Mouse (Mus musculus): Measurements from ENCODE around the gene Gmds.

The Gmds gene

DNA sequence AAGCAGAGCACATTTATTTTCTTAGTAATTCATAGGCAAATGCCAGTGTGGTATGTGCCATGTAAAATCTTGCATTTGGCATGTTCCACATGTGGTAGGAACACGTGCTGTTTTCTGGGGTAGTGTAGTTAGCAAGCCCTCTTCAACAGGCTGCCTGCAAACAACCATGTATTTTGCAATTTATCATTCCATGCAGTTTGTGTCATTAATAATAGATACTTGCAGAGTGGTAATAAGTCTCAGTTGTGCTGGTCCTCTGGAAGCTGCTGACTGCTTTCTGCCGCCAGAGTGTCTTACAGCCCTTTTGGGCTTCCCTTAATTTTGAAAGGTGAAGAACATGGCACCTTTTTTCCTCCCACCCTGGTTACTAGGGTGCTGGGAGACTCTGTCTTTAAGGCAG lies 525.8 kb downstream of the Gmds start:
- no peak for DNase-seq (ENCODE audit: low read depth, low spot score)

- no peak for DNase-seq (ENCODE audit: low read depth, low spot score)
Measured at GRCm38 (mm10) chr13:31811542-31812021, 527.0 kb downstream of the Gmds start.

DNA sequence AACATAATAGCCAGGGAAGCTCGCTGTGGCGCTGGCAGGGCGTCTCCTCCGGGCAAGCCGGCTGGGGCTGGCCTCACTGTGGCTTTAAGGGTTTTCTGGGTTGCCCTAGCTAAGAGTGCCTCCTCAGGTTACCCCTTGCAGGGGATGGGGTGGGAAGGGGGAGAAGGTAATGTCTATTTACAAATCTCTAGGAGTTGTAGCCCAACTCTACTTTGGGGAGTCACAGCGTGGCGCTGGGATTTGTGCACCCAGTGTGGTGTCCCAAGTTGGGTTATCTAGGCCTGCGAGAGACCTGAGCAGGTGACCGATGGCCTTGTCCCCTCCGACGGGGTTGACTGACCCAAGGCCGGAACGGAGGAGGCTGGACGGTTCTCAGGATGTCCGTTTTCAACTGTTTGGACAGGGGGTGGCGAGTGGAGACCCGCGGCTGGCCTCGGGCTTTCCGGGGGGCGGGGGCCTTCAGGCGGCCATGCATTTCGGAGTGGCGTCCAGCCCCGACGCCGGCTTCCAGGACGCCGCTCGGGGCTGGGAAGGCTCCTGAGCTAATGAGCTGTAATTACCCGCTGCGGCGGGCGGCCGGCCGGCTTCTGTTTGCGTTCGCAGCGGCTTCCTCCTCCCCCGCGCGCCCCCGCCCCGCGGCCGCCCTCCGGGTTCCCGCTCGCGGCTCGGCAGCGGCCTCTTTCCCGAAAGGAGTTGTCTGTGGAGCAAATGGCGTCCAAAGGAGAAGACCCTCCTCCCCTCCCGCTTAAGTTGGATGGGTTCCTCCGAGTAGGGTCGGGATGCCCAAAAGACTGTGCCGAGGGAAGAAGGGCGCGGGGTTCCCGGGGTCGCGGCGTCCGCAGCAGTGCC lies 527.6 kb downstream of the Gmds start:
- no peak for DNase-seq (ENCODE audit: low read depth, low spot score)

DNA sequence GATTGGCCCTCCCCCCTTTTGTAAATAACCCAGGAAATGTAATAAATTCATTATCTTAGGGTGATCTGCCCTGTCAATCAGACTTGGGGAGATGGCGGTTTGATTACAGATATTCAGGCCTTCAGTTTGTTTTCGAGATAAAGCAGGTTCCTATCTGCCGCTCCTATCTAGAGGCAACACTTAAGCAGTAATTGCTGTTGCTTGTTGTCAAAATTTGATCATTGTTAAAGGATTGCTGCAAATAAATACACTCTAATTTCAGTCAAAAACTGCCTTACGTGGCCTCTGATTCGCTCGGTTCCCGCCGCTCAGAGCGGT lies 528.2 kb downstream of the Gmds start:
- DNase-seq (ENCODE audit: low read depth, low spot score) = no peak

DNA sequence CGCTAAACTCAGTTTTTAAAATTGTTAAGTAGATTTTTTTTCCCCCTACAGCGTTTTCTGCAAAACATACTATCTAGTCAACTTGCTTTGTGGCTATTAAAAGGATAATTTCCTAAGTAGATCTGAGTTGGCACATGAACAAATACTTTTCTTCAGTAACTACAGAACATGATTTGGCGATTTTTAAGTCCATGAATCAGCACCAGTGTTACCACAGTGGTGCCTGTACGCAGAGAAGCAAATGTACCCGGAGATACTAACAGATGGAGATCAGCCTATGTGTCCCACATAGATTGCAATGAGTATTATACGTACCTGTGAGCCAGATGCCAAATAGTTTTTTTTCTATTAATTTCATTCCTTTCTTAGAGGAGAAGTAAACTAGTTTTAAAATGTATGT lies 528.8 kb downstream of the Gmds start:
- DNase-seq (ENCODE audit: low read depth, low spot score) = no peak

DNA sequence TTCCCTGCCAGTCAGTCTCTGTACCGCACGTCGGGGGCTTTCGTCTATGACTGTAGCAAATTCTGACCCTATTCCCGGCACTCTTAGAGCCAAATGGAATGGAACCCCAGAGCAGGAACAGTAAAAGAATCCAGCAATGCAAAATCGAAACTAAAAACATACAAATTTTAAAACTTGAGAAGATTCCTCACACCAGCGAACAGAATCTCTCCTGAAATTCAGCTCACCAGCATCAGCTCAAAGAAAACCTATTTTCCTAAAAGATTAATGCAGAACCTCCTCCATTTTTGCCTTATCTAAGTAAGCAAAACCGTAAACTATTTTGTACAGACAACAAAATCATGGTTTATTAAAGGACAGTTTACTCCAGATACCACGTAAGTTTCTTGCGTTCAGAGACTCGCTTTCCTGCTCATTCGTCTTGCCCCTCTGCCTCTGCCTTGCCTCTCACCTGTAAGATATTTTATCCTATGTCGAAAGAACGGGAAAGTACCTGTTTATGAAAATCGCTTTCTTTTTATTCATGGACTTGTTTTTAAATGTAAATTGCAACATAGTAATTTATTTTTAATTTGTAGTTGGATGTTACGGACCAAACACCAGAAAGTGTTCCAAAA lies 529.6 kb downstream of the Gmds start:
- no peak for DNase-seq (ENCODE audit: low read depth, low spot score)

DNA sequence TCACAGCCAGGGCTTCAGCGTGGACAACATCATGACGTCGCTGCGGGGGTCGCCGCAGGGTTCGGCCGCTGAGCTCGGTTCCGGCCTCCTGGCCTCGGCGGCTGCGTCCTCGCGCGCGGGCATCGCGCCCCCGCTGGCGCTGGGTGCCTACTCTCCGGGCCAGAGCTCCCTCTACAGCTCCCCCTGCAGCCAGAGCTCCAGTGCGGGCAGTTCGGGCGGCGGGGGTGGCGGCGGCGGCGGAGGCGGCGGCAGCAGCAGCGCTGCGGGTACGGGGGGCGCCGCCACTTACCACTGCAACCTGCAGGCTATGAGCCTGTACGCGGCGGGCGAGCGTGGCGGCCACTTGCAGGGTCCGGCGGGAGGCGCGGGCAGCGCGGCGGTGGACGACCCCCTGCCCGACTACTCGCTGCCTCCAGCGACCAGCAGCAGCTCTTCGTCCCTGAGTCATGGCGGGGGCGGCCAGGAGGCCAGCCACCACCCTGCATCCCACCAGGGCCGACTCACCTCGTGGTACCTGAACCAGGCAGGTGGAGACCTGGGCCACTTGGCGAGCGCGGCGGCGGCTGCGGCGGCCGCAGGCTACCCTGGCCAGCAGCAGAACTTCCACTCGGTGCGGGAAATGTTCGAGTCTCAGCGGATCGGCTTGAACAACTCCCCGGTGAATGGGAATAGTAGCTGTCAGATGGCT lies 530.3 kb downstream of the Gmds start:
- DNase-seq (ENCODE audit: low read depth, low spot score) = no peak

GRCm38 (mm10) chr13:31807736-31808115 lies 530.8 kb downstream of the Gmds start:
- DNase-seq (ENCODE audit: low read depth, low spot score) = no peak

GRCm38 (mm10) chr13:31806890-31807735 lies 531.4 kb downstream of the Gmds start:
- DNase-seq (ENCODE audit: low read depth, low spot score) = no peak

DNA sequence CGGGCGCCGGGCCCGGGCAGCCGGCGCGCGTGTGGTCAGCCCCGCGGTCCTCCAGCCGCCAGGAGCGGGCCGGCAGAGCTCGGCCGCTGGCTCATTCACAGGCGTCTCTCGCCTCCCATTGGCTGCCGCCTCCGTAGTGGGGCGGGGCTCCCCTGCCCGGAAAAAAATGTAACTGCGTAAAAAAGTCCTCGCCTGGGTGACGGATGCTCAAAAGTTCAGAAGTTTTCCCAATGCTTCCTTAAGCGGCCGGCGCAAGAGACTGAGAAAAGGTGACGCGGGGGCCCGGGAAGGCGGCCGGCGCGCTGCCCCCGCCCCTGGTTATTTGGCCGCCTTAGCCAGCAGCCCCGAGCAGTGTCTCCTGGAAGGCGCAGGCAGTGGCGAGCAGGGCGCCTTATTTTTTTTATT lies 532.1 kb downstream of the Gmds start, which contains the start of gene Foxc1:
Foxc1 (plus strand) TSS at position 206 of the 405 bp plus-strand sequence.
- DNase-seq (ENCODE audit: low read depth, low spot score) = no peak

DNA sequence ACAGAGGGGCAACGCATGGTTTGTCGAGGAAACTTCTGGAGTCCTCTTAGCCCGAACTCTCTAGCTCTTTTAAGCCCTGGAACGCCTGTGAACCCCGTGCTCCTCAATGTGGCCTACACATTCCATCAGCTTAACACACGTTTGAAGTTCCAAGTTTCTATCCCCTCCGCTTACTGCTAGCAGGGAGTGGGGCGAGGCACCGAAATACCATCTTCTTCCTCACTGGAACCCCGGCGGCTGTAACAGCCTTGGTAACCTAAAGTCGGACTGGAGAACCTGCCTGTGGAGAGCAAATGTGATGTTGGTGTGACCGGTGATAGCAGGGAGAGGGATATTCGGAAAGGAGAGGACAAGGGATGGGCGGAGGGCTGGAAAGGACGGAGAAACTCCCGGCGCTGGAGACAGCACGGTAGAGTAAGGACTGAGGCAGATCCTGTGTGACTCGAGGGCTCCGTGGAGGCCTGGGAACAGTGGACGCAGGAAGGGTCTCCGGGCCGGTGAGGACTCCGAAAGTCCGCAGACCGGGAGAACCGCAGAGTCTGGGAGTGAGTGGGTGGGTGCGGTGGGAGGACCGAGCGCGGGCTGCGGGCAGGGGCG lies 532.6 kb downstream of the Gmds start:
- no peak for DNase-seq (ENCODE audit: low read depth, low spot score)

DNA sequence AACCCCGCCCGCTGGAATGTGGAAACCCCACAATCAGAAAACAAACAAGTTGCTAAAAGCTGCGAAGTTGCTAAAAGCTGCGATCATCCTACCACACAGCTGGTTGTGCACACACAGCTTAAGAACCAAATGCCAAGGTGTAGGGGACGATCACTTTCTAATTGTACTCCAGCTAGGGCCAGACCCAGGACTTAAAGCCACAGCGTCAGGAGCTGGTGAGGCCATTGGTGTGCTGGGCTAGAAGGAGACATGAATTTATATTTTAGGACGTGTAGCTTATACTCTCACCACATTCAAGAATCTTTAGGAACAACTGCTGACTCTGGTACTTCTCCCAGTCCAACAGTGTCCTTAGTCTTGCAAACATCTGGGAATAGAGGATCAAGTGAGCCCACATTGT lies 534.0 kb downstream of the Gmds start:
- no peak for DNase-seq (ENCODE audit: low read depth, low spot score)

GRCm38 (mm10) chr13:31803166-31804093 lies 535.1 kb downstream of the Gmds start:
- no peak for DNase-seq (ENCODE audit: low read depth, low spot score)

- DNase-seq (ENCODE audit: low read depth, low spot score) = no peak
Measured at GRCm38 (mm10) chr13:31802447-31802846, 536.1 kb downstream of the Gmds start.

GRCm38 (mm10) chr13:31801703-31802305 lies 536.7 kb downstream of the Gmds start:
- no peak for DNase-seq (ENCODE audit: low read depth, low spot score)

DNA sequence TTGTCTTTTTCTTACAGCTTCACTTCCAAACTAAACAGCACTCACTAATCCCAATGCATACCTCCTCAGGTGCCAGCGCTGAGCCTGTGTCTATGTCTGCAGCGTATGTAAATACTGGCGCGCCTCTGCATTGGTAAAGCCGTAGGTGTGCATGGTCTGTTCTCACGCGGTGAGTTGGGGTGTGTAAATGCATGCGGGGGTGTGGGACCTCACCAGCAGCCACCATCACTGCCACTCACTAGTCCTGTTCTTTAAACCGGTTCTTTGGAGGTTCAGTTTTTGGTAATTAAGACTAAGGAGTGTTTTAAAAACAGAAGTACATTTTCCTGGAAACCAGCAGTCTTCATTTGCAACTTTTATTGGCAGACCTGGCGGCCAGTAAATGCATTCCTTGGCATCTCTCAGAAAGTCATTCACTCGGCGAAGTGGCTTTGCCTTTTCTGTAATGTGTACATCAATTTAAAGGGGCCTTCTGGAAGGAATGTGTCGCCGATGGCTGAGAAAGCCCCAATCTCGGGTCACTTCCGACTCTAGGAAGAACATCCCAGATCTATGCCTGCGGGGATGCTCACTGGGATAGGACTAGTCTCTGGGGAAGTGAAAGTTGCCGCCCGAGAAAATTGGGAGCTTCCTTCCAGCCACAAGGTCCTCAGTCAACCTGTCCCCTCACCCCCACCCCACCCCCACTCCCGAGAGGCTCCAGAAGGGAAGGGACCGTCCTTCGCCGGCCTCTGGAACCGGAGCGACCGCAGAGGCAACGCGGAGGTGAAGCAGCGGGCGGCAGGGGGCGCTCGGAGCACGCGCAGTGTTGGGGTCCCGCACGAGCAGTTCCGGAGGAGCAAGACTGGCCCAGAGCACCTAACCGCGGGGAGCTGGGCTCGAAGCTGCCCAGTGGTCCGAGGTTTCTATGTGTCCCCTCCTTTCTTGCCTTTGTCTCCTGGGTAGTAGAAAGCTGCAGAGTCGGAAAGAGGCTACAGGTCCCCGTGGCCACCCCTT lies 537.7 kb downstream of the Gmds start:
- DNase-seq (ENCODE audit: low read depth, low spot score) = no peak

DNA sequence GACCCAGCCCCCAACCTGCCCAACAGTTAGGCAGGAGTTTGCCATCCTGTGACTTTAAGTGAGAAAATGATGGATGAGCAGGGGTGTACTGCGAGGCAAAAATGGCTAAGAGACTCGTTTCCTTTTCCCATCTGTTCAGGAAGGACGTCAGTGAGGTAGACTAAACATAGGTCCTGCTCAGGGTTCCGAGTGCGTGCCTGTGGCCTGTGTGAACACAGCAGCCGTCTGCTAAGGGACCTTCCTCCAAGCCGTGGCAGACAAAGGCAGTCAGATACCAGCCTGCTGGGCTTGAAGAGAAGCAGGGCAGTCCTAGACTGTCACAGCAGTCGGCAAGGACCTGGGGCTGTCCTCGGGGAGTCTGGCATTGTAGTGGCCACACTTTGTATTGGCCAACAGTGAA lies 540.5 kb downstream of the Gmds start:
- no peak for DNase-seq (ENCODE audit: low read depth, low spot score)

- no peak for DNase-seq (ENCODE audit: low read depth, low spot score)
Measured at GRCm38 (mm10) chr13:31797346-31797745, 541.2 kb downstream of the Gmds start.

DNA sequence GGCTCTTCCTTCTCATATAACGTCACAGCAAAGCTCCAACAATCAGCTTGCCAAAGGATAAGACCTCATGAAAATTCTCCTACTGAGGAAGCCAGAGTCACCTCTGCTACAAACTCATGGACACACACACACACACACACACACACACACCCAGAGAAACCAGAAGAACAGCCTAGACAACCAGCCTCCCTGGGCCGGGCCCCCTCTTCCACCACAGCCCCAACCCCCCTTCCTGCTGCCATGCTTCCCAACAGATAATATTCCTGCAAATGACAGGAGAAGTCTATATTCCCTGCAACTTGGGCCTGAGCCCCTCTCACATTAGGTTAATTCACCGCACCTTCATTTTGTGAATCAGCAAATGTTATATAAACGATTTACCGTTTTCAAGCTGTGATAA lies 545.4 kb downstream of the Gmds start:
- no peak for DNase-seq (ENCODE audit: low read depth, low spot score)
